Mouse (Mus musculus) limb, embryonic 15.5 days (tissue): ENCODE data around the gene Olfm1. TPM values are rescaled to one million over a fixed set of nuclear protein-coding genes. Genes with fewer than 3 reads are reported as not detected.

ENCODE experiments used
- ATAC-seq: fragments of 200-750 bp; cut with Nextera tagmentation; 2 replicates; pipeline ENCODE4 v1.8.0; 2017; ENCODE audit warnings: low read depth, moderate TSS enrichment; ENCODE audit not compliant: insufficient number of reproducible peaks, low FRiP score, low TSS enrichment
- H3K27ac ChIP-seq: fragments of 300-500 bp; sonication (generic); 2 replicates; pipeline ENCODE4 v1.5.1; 2015; ENCODE audit warnings: moderate library complexity, mild to moderate bottlenecking, inconsistent platforms
- H3K27me3 ChIP-seq: fragments of 300-500 bp; sonication (generic); 2 replicates; pipeline ENCODE4 v1.6.1; 2015; ENCODE audit warnings: inconsistent platforms
- H3K36me3 ChIP-seq: fragments of 300-500 bp; sonication (generic); 2 replicates; pipeline ENCODE4 v1.6.1; 2015; ENCODE audit warnings: inconsistent platforms
- H3K4me1 ChIP-seq: fragments of 300-500 bp; sonication (generic); 2 replicates; pipeline ENCODE4 v1.6.1; 2015; ENCODE audit warnings: inconsistent platforms
- H3K4me2 ChIP-seq: fragments of 300-500 bp; sonication (generic); 2 replicates; pipeline ENCODE4 v1.6.1; 2015; ENCODE audit warnings: mild to moderate bottlenecking, inconsistent platforms
- H3K4me3 ChIP-seq: fragments of 300-500 bp; sonication (generic); 2 replicates; pipeline ENCODE4 v1.5.1; 2015; ENCODE audit warnings: mild to moderate bottlenecking, inconsistent platforms
- H3K9ac ChIP-seq: fragments of 300-500 bp; sonication (generic); 2 replicates; pipeline ENCODE4 v1.6.1; 2015; ENCODE audit warnings: inconsistent platforms
- H3K9me3 ChIP-seq: fragments of 300-500 bp; sonication (generic); 2 replicates; pipeline ENCODE4 v1.6.1; 2016; ENCODE audit warnings: inconsistent platforms
- WGBS: fragments of 180-500 bp; shearing (Covaris S2); methylation state at CpG from one replicate; pipeline ENCODE4 v1.1.7; 2015; 5-methylcytosine and 5-hydroxymethylcytosine counted together
- polyA plus RNA-seq: library from polyadenylated mRNA; unstranded; fragments of >200 nt; fragmentation: Nextera tagmentation; extraction: Ambion mirVana; gene quantifications from 2 replicates; pipeline ENCODE4 v1.2.1, GENCODE M21; 2015

Gene Olfm1
- polyA plus RNA-seq, 1 experiment from 2014 or later = 21.2 TPM

DNA sequence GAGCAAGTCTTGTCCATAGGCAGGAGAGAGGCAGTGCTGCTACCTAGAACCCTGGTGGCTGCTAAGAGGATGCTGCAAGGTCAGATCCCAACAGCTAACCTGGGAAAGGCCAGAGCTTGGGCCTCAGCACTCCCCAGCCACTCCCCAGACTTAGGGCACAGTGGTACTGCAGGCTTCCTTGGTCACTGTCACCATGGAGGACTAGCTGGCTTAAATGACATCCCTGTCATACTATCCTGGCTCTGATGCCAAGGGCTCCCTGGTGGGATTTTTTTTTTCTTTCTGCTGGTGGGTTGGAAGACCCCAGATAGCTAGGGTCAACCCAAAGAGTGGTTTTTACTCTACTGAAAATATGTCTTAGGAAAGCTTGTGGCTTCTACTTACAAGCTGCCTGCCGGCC is 25.0 kb downstream of the Olfm1 start:
- H3K4me3 ChIP-seq = no peak overlapping the region
- H3K4me1 ChIP-seq = peaks cover 6% of the 10 kb centered on the region; the same call in 1 of the 2 replicates
- H3K36me3 ChIP-seq = peaks cover 23% of the 10 kb centered on the region
- ATAC-seq = no peak
- H3K27me3 ChIP-seq = no peaks in the 10 kb centered on the region
- no peaks in the 10 kb centered on the region for H3K9me3 ChIP-seq
- 92% methylated on average over 1 of the region's 1 CpGs for WGBS
- H3K27ac ChIP-seq = no peak overlapping the region
- no peak overlapping the region for H3K9ac ChIP-seq
- H3K4me2 ChIP-seq = no peak overlapping the region

DNA sequence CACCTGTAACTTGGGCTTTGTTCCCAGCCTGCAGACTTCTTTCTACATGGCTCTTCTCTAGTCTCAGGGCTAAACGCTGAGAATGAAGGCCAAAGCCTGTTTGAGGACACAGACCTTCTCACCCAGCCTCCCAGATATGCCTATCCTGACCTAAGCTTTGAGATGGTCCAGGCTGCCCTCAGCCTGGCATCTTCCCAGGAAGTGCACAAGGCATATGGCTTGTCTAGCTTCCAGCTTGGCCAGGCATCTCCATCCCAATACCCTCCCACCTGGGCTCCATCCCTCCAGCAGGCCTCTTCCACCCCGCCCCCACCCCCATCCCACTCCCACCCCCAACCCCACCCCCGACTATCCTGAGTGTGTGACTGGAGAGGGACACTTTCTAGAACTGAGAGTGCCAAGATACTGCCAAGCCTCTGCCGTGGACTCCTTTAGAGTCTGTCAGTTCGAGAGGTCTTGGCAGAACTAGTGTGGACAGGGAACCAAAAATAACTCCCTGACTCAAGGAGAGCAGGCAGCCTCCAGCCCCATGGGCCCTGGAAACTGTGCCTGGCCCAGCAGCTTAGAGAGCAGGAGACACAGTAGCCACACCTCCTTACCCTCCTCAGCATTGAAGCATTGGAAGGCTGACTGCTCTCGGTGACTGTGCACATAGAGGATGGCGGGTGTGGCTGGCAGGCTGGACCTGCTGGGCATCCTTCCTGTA is 26.0 kb downstream of the Olfm1 start:
- 66% methylated on average over 7 of the region's 7 CpGs for WGBS
- H3K4me2 ChIP-seq = no peak overlapping the region
- no peak overlapping the region for H3K9ac ChIP-seq
- H3K9me3 ChIP-seq = no peaks in the 10 kb centered on the region
- peaks cover 5% of the 10 kb centered on the region; the same call in 1 of the 2 replicates for H3K4me1 ChIP-seq
- peaks cover 23% of the 10 kb centered on the region for H3K36me3 ChIP-seq
- H3K4me3 ChIP-seq = no peak overlapping the region
- ATAC-seq = no peak
- H3K27ac ChIP-seq = no peak overlapping the region
- no peaks in the 10 kb centered on the region for H3K27me3 ChIP-seq

DNA sequence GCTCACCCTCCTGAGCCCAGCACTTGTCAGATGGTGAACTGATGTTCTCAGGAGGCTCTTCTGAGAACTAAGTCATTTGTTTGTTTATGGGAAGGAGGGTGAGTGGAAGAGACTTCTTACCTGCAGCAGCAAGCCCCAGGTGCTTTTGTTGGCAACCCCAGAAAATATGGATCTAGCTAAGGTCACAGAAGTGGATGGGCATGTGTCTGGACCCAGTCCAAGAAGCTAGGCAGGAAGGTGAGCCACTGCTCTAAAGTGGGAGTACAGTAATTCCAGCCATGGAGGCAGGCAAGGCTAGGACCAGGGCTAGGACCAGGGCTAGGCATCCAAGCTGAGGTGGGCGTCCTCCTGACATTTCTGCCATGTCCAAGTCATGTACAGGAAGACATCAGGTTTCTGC is 26.8 kb downstream of the Olfm1 start:
- 93% methylated on average over 1 of the region's 1 CpGs for WGBS
- H3K27me3 ChIP-seq = no peaks in the 10 kb centered on the region
- H3K4me3 ChIP-seq = no peak overlapping the region
- peaks cover 21% of the 10 kb centered on the region for H3K36me3 ChIP-seq
- no peak for ATAC-seq
- H3K4me2 ChIP-seq = no peak overlapping the region
- H3K27ac ChIP-seq = no peak overlapping the region
- H3K9me3 ChIP-seq = no peaks in the 10 kb centered on the region
- H3K9ac ChIP-seq = no peak overlapping the region
- peaks cover 5% of the 10 kb centered on the region; the same call in 1 of the 2 replicates for H3K4me1 ChIP-seq

DNA sequence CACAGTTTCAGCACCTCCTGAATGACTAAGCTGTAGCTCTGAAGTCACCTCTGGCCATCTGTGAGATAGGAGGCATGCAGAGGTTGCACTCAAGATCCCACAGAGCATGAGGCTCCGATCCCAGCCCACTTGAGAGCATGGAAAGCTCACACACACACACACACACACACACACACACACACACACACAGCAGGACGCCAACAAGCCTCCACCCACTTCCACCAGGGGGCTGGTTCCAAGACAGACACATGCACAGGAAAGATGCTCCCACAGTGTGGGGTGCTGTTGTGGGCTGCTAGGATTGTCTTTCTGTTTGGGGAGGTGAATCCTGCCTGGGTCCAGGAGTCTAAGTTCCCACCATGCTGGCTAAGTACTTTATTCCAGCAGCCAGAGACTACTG is 29.0 kb downstream of the Olfm1 start:
- WGBS = 71% methylated on average over 2 of the region's 2 CpGs
- H3K4me1 ChIP-seq = peaks cover 20% of the 10 kb centered on the region
- H3K9ac ChIP-seq = no peak overlapping the region
- H3K36me3 ChIP-seq = 0 out of 2 replicates have a peak, but pooled peaks cover 10% of the 10 kb centered on the region
- no peaks in the 10 kb centered on the region for H3K9me3 ChIP-seq
- H3K27ac ChIP-seq = no peak overlapping the region
- H3K4me2 ChIP-seq = no peak overlapping the region
- H3K27me3 ChIP-seq = no peaks in the 10 kb centered on the region
- ATAC-seq = no peak
- no peak overlapping the region for H3K4me3 ChIP-seq

DNA sequence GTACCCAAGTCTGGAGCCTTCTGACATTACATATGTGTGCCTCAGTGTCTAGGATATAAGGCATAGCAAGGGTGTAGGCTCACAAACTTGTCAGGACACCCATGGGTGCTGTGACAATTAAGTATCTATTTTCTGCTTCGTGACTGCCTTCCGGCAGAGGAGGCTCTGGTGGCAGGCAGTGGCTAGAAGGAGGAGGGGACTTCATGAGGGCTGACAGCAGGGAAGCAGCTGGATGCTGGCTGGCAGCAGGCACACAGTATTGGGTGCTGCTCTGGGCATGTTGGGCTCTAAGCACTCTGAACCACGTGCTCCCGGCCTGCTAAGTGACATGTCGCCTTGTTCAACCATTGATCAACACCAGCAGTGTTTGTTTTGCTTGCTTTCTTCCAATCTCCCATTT is 32.0 kb downstream of the Olfm1 start:
- H3K4me3 ChIP-seq = no peak overlapping the region
- no peak overlapping the region for H3K4me2 ChIP-seq
- peaks cover 20% of the 10 kb centered on the region for H3K36me3 ChIP-seq
- H3K9me3 ChIP-seq = no peaks in the 10 kb centered on the region
- H3K27ac ChIP-seq = no peak overlapping the region
- H3K4me1 ChIP-seq = peaks cover 21% of the 10 kb centered on the region
- H3K27me3 ChIP-seq = no peaks in the 10 kb centered on the region
- no peak for ATAC-seq
- no peak overlapping the region for H3K9ac ChIP-seq
- 54% methylated on average over 5 of the region's 5 CpGs for WGBS

DNA sequence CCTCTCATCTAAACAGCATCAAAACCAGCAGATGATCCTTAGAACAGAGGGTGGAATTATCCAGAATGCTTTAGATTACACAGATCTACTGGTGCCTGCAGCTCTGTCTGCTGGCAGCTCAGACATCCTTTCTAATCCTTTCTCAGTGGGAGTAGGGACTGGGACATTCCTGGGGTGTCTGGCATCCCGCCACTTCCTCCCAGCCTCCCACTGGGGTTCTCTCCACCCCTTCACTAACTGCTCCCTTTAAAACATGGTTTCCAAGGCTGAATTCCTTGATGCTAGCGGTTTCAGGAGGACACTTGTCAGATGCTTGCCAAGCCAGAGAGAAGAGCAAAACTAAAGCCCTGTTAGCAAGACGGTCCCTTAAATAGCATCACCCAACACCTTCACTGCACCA is 33.1 kb downstream of the Olfm1 start:
- no peak for ATAC-seq
- peaks cover 24% of the 10 kb centered on the region for H3K36me3 ChIP-seq
- H3K4me1 ChIP-seq = peaks cover 21% of the 10 kb centered on the region
- no peak overlapping the region for H3K4me3 ChIP-seq
- no peaks in the 10 kb centered on the region for H3K27me3 ChIP-seq
- no peaks in the 10 kb centered on the region for H3K9me3 ChIP-seq
- H3K27ac ChIP-seq = peak overlapping the region; percentile 29; the same call in 1 of the 2 replicates
- H3K4me2 ChIP-seq = no peak overlapping the region
- no peak overlapping the region for H3K9ac ChIP-seq
- WGBS = 40% methylated on average over 3 of the region's 3 CpGs

DNA sequence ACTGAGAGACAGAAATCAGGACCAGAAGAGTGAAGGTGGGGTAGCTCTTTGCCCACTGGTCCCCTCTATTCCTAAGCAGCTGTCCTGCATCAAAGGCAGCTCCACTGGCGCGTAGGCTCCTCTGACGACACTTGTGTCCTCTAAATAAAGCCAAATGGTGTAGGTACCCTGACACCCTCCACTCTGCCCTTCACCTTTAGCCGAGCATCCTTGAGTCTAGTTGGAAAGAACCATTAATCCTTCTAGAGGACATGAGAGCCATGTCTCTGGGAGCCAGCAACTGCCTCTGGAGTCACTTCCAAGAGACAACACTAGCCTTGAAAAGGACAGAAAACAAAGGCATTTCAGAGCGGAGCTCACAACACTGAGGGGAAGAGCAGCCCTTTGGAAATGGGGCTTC is 34.2 kb downstream of the Olfm1 start:
- Histone ChIP-seq H3K36me3 (peaks cover 24% of the 10 kb centered on the region), H3K4me3 (no peak overlapping the region), H3K27ac (no peak overlapping the region), H3K9me3 (no peaks in the 10 kb centered on the region), H3K27me3 (no peaks in the 10 kb centered on the region), H3K4me2 (no peak overlapping the region), H3K4me1 (peaks cover 21% of the 10 kb centered on the region), H3K9ac (no peak overlapping the region)
- 66% methylated on average over 5 of the region's 5 CpGs for WGBS
- ATAC-seq = no peak

DNA sequence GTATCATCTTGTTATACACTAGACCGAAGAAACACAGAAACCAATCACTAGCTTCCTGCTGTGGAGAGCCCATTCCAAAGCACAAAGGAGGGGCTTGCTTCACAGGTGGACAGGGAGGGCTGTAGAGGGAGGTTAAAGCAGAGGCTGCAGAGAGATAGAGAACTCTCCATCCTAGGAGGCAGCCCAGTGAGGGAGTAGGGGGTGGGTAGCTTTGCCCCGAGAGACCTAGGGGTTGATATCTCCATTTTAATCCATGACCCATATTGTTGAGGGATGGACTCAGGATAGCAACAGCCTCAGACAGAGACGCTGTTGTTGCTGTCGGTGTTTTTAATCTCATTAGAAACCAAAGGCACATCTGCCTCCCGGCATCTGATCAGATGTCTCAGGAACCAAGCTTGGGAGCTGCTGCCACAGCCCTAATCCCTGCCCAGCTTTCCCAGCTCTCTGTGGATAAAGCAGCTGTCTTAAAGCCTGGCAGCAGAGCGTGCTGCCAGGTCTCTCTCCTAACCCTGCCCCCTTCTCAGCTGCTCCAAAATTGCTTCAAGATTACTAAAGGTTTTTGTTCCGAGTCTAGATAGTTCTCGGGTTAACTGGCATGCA is 34.9 kb downstream of the Olfm1 start:
- H3K27me3 ChIP-seq = no peaks in the 10 kb centered on the region
- no peak for ATAC-seq
- peak overlapping the region; percentile 38; the same call in 1 of the 2 replicates for H3K27ac ChIP-seq
- 53% methylated on average over 8 of the region's 8 CpGs for WGBS
- no peaks in the 10 kb centered on the region for H3K9me3 ChIP-seq
- no peak overlapping the region for H3K4me2 ChIP-seq
- peaks cover 21% of the 10 kb centered on the region for H3K4me1 ChIP-seq
- peaks cover 19% of the 10 kb centered on the region for H3K36me3 ChIP-seq
- H3K4me3 ChIP-seq = no peak overlapping the region
- H3K9ac ChIP-seq = no peak overlapping the region

DNA sequence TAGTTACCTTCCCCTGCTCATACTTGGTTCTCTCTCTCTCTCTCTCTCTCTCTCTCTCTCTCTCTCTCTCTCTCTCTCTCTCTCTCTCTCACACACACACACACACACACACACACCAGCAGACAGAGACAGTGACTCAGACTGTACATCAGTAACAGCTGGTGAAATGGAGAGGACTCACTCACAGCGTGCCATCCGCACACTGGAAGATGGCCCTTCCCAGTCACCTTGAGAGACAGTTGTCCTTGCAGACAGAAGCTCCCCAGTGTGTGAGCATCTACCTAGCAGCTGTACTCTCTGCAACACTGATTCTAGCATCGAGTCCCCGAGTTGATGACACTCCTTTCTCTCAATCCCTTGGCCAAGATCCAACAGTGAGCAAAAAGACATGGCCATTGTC is 35.6 kb downstream of the Olfm1 start:
- H3K27ac ChIP-seq = no peak overlapping the region
- peaks cover 19% of the 10 kb centered on the region for H3K36me3 ChIP-seq
- no peak overlapping the region for H3K4me3 ChIP-seq
- WGBS = 90% methylated on average over 4 of the region's 4 CpGs
- H3K4me2 ChIP-seq = no peak overlapping the region
- ATAC-seq = no peak
- no peak overlapping the region for H3K9ac ChIP-seq
- peaks cover 21% of the 10 kb centered on the region for H3K4me1 ChIP-seq
- no peaks in the 10 kb centered on the region for H3K9me3 ChIP-seq
- no peaks in the 10 kb centered on the region for H3K27me3 ChIP-seq

DNA sequence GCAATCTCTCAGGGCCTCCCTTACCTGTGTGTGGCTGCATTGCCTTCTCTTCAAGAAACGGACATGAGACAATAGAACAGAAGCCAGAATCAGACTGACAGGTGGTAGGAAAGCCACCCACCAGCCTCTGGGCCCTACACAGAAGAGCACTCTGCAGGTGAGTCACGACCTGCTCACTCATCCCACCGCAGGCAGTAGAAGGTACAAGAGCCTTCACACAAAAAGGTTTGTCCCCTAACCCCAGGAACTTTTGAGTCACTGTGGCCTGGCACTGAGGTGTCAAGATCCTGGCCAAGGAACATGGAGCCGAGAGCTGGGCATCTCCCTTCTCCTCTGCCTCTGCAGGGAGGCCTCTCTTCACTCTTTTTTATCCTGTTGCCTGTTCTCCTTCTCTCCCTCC is 42.3 kb downstream of the Olfm1 start:
- Histone ChIP-seq H3K4me3 (no peak overlapping the region), H3K4me1 (no peaks in the 10 kb centered on the region), H3K27ac (no peak overlapping the region), H3K36me3 (peaks cover 1% of the 10 kb centered on the region), H3K27me3 (no peaks in the 10 kb centered on the region), H3K9ac (no peak overlapping the region), H3K9me3 (no peaks in the 10 kb centered on the region), H3K4me2 (no peak overlapping the region)
- ATAC-seq = no peak
- 69% methylated on average over 4 of the region's 4 CpGs for WGBS

DNA sequence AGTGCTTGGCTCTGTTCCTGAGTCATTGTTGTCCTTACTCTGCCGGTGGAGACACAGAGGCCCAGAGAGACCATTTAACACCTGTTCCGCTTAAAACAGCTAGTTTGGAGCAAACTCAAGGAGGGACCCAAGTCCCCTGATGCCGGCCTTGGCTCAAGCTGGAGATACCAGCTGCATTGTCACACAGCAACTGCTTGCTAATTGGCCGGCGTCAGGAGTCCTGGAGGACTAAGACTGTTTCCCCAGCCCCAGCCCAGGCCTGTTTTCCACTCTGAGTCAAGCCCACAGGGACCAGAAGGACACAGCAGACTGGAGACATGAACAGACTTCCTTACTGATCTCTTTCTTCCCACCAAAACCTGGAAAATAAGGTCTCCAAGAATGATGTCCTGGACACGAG is 43.7 kb downstream of the Olfm1 start:
- 54% methylated on average over 6 of the region's 6 CpGs for WGBS
- no peaks in the 10 kb centered on the region for H3K9me3 ChIP-seq
- ATAC-seq = no peak
- peaks cover under 1% of the 10 kb centered on the region; the same call in 1 of the 2 replicates for H3K4me1 ChIP-seq
- H3K27ac ChIP-seq = no peak overlapping the region
- no peak overlapping the region for H3K4me3 ChIP-seq
- H3K27me3 ChIP-seq = no peaks in the 10 kb centered on the region
- no peaks in the 10 kb centered on the region for H3K36me3 ChIP-seq
- no peak overlapping the region for H3K4me2 ChIP-seq
- no peak overlapping the region for H3K9ac ChIP-seq

DNA sequence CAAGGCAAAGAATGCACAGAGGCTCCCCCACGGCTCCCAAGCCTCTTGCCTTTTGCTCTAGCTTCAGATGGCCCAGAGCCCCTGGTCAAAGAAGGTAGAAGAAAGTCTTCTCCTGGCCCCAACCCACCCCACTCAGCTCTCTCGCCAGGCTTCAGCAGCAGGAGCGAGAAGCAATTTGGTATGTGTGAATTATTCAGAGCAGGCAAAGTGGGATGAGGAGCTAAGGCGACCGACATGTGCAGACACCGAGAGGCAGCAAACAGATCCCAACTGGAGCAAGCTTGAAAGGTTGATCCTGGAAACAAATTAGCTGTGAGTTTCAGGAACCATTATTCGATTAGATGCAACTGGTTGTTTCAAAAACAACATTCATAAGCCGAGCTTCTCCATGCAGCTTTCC is 46.8 kb downstream of the Olfm1 start:
- no peak for ATAC-seq
- H3K4me2 ChIP-seq = no peak overlapping the region
- no peaks in the 10 kb centered on the region for H3K36me3 ChIP-seq
- no peaks in the 10 kb centered on the region for H3K9me3 ChIP-seq
- no peak overlapping the region for H3K9ac ChIP-seq
- H3K27me3 ChIP-seq = no peaks in the 10 kb centered on the region
- 67% methylated on average over 8 of the region's 8 CpGs for WGBS
- peaks cover 11% of the 10 kb centered on the region; the same call in 1 of the 2 replicates for H3K4me1 ChIP-seq
- H3K4me3 ChIP-seq = no peak overlapping the region
- H3K27ac ChIP-seq = no peak overlapping the region
